Mouse (Mus musculus) lung, embryonic 14.5 days (tissue): ENCODE data around the gene Lrp1. TPM values are rescaled to one million over a fixed set of nuclear protein-coding genes. Genes with fewer than 3 reads are reported as not detected.
"Not testable (repeated sequence)": the region's sequence is repeated elsewhere in the genome, so short reads cannot be mapped to it uniquely, and the experiment has no call there.

ENCODE experiments used
- ATAC-seq: fragments of 200-750 bp; cut with Nextera tagmentation; 2 replicates; pipeline ENCODE4 v1.8.0; 2017; ENCODE audit warnings: mild to moderate bottlenecking, moderate TSS enrichment, moderate library complexity; ENCODE audit not compliant: insufficient read depth
- DNase-seq: peaks from one replicate; pipeline ENCODE4 v3.0.0-alpha.2; 2015
- H3K27ac ChIP-seq: fragments of 300-500 bp; sonication (generic); 2 replicates; pipeline ENCODE4 v1.5.1; 2014; ENCODE audit warnings: low read depth, mild to moderate bottlenecking, moderate library complexity
- H3K27me3 ChIP-seq: fragments of 300-500 bp; sonication (generic); 2 replicates; pipeline ENCODE4 v1.6.1; 2014; ENCODE audit warnings: low read length, control low read depth; ENCODE audit not compliant: insufficient read depth
- H3K36me3 ChIP-seq: fragments of 300-500 bp; sonication (generic); 2 replicates; pipeline ENCODE4 v1.6.1; 2014; ENCODE audit warnings: control low read depth; ENCODE audit not compliant: insufficient read depth
- H3K4me1 ChIP-seq: fragments of 300-500 bp; sonication (generic); 2 replicates; pipeline ENCODE4 v1.6.1; 2014; ENCODE audit warnings: antibody characterized with exemption, control low read depth; ENCODE audit not compliant: insufficient read depth
- H3K4me2 ChIP-seq: fragments of 300-500 bp; sonication (generic); 2 replicates; pipeline ENCODE4 v1.6.1; 2014; ENCODE audit warnings: mild to moderate bottlenecking
- H3K4me3 ChIP-seq: fragments of 300-500 bp; sonication (generic); 2 replicates; pipeline ENCODE4 v1.5.1; 2014; ENCODE audit warnings: low read depth, low read length
- H3K9ac ChIP-seq: fragments of 300-500 bp; sonication (generic); 2 replicates; pipeline ENCODE4 v1.6.1; 2014
- H3K9me3 ChIP-seq: fragments of 300-500 bp; sonication (generic); 2 replicates; pipeline ENCODE4 v1.6.1; 2016; ENCODE audit warnings: low read depth, low read length, control low read depth
- CTCF ChIP-seq: IDR thresholded peaks from 2 replicates; pipeline ENCODE4 v1.5.1; 2016; ENCODE audit warnings: antibody characterized with exemption, low read depth
- WGBS: fragments of 180-500 bp; shearing (Covaris S2); extraction: QIAGEN DNeasy Blood & Tissue Kit; methylation state at CpG from one replicate; pipeline ENCODE4 v1.1.7; 2014; 5-methylcytosine and 5-hydroxymethylcytosine counted together
- polyA plus RNA-seq: library from polyadenylated mRNA; unstranded; fragments of >200 nt; fragmentation: Nextera tagmentation; extraction: Ambion mirVana; gene quantifications from 2 replicates; pipeline ENCODE4 v1.2.1, GENCODE M21; 2014

The Lrp1 gene
- polyA plus RNA-seq, 1 experiment from 2014 or later, result 68.7 TPM

DNA sequence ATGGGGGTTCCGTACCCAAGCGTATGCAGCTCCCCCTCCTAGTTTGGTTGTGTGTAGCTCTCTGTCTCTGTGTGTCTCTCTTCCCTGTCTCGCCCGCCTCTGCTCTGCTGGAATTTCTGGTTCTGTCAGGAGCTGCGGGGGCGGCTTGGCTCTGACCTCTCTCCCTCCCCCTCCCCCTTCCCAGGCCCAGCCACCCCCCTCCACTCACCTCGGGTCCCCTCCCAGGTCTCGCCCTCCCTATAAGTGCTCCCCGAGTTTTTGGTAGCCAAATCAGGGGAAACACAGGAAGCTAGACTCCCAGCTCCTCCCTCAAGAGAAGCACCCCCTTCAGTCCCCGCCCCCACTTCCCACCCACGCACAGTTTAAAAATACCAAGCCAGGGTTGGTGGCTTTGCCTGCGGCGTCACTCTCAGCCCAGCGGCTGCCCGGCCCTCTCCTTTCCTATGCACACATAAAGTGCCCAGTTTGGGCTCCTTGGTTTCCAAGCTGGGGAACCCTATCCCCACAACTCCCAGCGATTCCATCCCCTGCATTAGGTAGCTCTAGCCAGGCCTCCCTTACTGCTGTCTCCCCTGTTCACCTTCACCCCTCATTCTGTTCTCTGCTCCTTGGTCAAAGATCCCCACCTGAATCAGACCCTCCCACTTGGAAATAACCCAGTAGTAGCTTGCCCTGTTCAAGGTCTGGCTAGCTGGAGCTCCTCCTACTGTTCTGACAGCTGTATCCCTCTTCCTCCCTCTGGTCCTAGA lies 41.1 kb upstream of the Lrp1 start:
- Histone ChIP-seq H3K27ac (peak overlapping the region; percentile 91), H3K4me1 (peaks cover 31% of the 10 kb centered on the region), H3K9me3 (no peaks in the 10 kb centered on the region), H3K4me3 (peak overlapping the region; percentile 27), H3K4me2 (peak overlapping the region; percentile 88), H3K9ac (peak overlapping the region; percentile 46), H3K27me3 (no peaks in the 10 kb centered on the region), H3K36me3 (peaks cover 49% of the 10 kb centered on the region)
- DNase-seq (peak; percentile 82), ATAC-seq (peak; percentile 55)
- 6% methylated on average over 16 of the region's 16 CpGs for WGBS
- TF ChIP-seq CTCF, result no peak

DNA sequence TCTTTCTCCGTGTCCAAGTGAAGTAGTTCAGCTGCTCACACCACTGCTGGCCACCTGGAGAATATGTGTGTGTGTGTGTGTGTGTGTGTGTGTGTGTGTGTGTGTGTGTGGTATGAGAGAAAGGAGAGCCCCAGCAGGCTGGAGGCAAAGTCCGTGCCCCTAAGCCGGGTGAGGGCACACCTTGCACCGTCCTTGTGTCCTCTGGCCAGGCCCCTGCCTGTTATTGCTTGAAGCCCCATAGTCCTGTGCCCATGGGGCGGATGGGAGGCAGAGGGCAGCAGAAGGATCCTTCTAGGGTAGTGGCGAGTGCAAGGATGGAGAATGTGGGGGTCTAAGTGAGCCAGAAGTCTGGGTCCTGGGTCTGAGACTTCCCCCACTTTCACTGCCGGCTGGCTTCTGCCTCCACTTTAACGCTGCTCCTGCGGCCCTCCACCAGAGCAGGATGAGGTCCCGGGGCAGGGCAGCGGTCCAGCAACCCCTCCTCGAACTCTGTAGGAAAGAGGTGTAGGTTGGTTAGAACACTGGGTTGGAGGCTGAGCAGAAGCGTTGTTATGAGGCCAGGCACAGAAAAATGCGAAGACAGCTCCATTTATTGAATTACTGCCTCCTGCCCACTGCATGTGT lies 40.5 kb upstream of the Lrp1 start:
- Histone ChIP-seq H3K27me3 (no peaks in the 10 kb centered on the region), H3K4me2 (peak overlapping the region; percentile 88), H3K9ac (peak overlapping the region; percentile 46), H3K9me3 (no peaks in the 10 kb centered on the region), H3K36me3 (peaks cover 54% of the 10 kb centered on the region), H3K4me1 (peaks cover 31% of the 10 kb centered on the region), H3K27ac (peak overlapping the region; percentile 91), H3K4me3 (peak overlapping the region; percentile 27)
- no peak for TF ChIP-seq CTCF
- no peak for ATAC-seq
- WGBS, result 13% methylated on average over 14 of the region's 14 CpGs
- DNase-seq, result no peak

- Histone ChIP-seq H3K27ac (no peak overlapping the region), H3K4me1 (peaks cover 25% of the 10 kb centered on the region), H3K27me3 (no peaks in the 10 kb centered on the region), H3K9me3 (no peaks in the 10 kb centered on the region), H3K4me3 (no peak overlapping the region), H3K9ac (no peak overlapping the region), H3K4me2 (no peak overlapping the region), H3K36me3 (peaks cover 63% of the 10 kb centered on the region)
- TF ChIP-seq CTCF, result no peak
- DNase-seq (no peak), ATAC-seq (no peak)
- 73% methylated on average over 1 of the region's 1 CpGs for WGBS
Measured at GRCm38 (mm10) chr10:127659551-127659950, 38.6 kb upstream of the Lrp1 start.

- Histone ChIP-seq H3K4me1 (peaks cover 16% of the 10 kb centered on the region), H3K36me3 (peaks cover 55% of the 10 kb centered on the region), H3K9ac (no peak overlapping the region), H3K4me3 (no peak overlapping the region), H3K4me2 (peak overlapping the region; percentile 26), H3K27ac (peak overlapping the region; percentile 13; the same call in 1 of the 2 replicates), H3K27me3 (no peaks in the 10 kb centered on the region), H3K9me3 (no peaks in the 10 kb centered on the region)
- TF ChIP-seq CTCF, result no peak
- ATAC-seq (no peak), DNase-seq (peak; percentile 17)
- 15% methylated on average over 6 of the region's 6 CpGs for WGBS
Measured at GRCm38 (mm10) chr10:127658076-127658475, 37.1 kb upstream of the Lrp1 start.

DNA sequence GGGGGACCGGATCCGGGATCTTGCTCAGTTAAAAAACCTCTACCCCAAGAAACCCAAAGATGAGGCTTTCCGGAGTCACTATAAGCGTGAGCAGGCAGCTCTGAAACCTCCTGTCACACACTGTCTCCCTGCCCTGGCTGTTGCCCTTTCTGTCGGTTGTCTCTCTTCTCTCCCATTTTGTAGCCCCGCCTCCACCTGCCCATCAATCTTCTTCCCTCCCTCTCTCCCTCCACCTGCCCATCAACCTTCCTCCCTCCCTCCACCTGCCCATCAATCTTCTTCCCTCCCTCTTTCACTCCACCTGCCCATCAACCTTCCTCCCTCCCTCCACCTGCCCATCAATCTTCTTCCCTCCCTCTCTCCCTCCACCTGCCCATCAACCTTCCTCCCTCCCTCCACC lies 36.7 kb upstream of the Lrp1 start:
- ATAC-seq, H3K9me3 ChIP-seq, H3K4me2 ChIP-seq, H3K9ac ChIP-seq, H3K4me3 ChIP-seq, DNase-seq, H3K27ac ChIP-seq, H3K27me3 ChIP-seq: not testable (repeated sequence)
- WGBS, result 54% methylated on average over 6 of the region's 6 CpGs
- Histone ChIP-seq H3K36me3 (peaks cover 55% of the 10 kb centered on the region), H3K4me1 (peaks cover 16% of the 10 kb centered on the region)

DNA sequence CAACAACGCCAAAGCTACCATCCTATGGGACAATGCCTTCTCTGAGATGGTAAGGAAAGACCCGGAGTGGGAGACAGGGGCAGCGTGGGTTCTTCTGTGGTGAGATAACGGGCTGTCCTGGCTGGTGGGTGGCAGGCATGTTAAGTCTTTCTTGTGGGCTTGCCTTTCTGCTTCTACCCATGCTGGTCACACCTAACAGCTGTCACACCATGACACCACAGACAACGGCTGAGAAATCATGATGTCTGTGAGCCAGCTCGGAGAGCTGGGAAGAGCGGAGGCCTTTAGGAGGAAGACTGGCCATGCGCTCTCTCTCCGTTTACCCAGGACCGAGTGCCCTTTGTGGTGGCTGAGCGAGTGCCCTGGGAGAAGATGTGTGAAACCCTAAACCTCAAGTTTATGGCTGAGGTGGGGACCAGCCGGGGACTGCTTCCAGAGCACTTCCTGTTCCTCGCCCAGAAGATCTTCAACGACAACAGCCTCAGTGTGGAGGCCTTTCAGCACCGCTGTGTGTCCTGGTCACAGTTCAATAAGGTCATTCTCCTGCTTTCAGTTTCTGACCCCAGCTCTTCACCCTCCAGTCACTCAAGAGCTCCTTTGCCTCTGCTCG lies 34.1 kb upstream of the Lrp1 start:
- ATAC-seq (no peak), DNase-seq (no peak)
- Histone ChIP-seq H3K27me3 (no peaks in the 10 kb centered on the region), H3K4me1 (peaks cover 6% of the 10 kb centered on the region; the same call in 1 of the 2 replicates), H3K4me2 (no peak overlapping the region), H3K27ac (no peak overlapping the region), H3K36me3 (peaks cover 60% of the 10 kb centered on the region), H3K9me3 (no peaks in the 10 kb centered on the region), H3K4me3 (no peak overlapping the region), H3K9ac (no peak overlapping the region)
- no peak for TF ChIP-seq CTCF
- WGBS, result 69% methylated on average over 16 of the region's 16 CpGs
